ENCODE assay signal across 8 mouse cellular contexts in the genomic region with DNA sequence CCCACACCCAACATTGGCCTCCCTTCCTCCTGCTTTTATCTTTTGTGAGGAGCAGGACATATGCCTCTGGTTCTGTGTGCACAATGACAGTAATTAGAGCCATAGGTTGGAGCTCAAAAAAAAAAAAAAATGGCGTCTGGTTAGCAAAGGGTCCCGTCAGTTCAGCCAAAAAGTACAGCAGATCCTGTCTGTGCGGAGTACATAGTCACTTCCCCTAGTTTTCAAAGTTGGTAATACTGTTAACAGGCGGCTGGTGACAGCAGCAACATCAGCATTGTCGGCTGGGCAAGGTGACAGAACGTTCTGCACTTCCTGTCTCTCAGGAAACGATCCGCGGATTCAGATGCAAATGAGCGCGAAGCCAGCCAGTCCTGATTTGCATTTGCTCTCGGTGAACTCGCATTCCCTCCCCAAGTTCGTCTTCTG.
DNase-seq lines count a peak whose midpoint lies in the region; ATAC-seq and TF ChIP-seq lines count a peak whose summit lies in the region.

No protein-coding gene starts in this region.

- peak overlapping the region; percentile 55 for H3K4me2 ChIP-seq in liver, embryonic 11.5 days
- peak overlapping the region; percentile 38 for H3K4me2 ChIP-seq in midbrain, postnatal 0 days (ENCODE audit: low read depth, low read length, poor library complexity, severe bottlenecking)

- H3K4me1 ChIP-seq in heart, embryonic 10.5 days = peaks cover 16% of the 10 kb centered on the region
- no peaks in the 10 kb centered on the region for H3K4me1 ChIP-seq in liver, embryonic 11.5 days (replicated peaks; ENCODE audit: control insufficient read depth, insufficient read depth, low read length)
- no peaks in the 10 kb centered on the region for H3K4me1 ChIP-seq in midbrain, postnatal 0 days (ENCODE audit: insufficient read depth, low read length)

- H3K4me3 ChIP-seq in heart, embryonic 10.5 days = peak overlapping the region; percentile 51
- peak overlapping the region; percentile 31 for H3K4me3 ChIP-seq in liver, embryonic 11.5 days (ENCODE audit: low read depth, low read length)
- peak overlapping the region; percentile 19 for H3K4me3 ChIP-seq in midbrain, postnatal 0 days (ENCODE audit: low read depth, low read length)

- H3K9me3 ChIP-seq in heart, embryonic 10.5 days = no peaks in the 10 kb centered on the region
- H3K9me3 ChIP-seq in liver, embryonic 11.5 days (ENCODE audit: control insufficient read depth, low read length) = no peaks in the 10 kb centered on the region
- H3K9me3 ChIP-seq in midbrain, postnatal 0 days (ENCODE audit: low read length) = no peaks in the 10 kb centered on the region

- WGBS in heart, embryonic 10.5 days = 6% methylated on average over 14 of the region's 14 CpGs
- WGBS in liver, embryonic 11.5 days = 8% methylated on average over 14 of the region's 14 CpGs
- WGBS in midbrain, postnatal 0 days = 3% methylated on average over 14 of the region's 14 CpGs

- H3K27ac ChIP-seq in heart, embryonic 10.5 days = peak overlapping the region; percentile 75
- no peak overlapping the region for H3K27ac ChIP-seq in liver, embryonic 11.5 days (ENCODE audit: low read depth, low read length)
- H3K27ac ChIP-seq in midbrain, postnatal 0 days (ENCODE audit: low read depth, low read length) = no peak overlapping the region

- ATAC-seq in common myeloid progenitor, adult 5-6 weeks (replicated peaks; ENCODE audit: low read depth, poor library complexity, severe bottlenecking) = peak; percentile 97
- ATAC-seq in liver, embryonic 11.5 days (replicated peaks; ENCODE audit: low FRiP score) = no peak
- no peak for ATAC-seq in midbrain, postnatal 0 days (ENCODE audit: low FRiP score)

- peak; percentile 7 for DNase-seq in cerebellum, adult 11-12 months
- DNase-seq in cerebellum, adult 9-10 months = no peak
- no peak for DNase-seq in heart, embryonic 10.5 days (ENCODE audit: low spot score)
- peak; percentile 43 for DNase-seq in kidney, adult 18-20 months
- peak; percentile 35 for DNase-seq in liver, embryonic 11.5 days (ENCODE audit: low spot score)
- peak; percentile 73 for DNase-seq in midbrain, postnatal 0 days (ENCODE audit: low spot score)
- DNase-seq in telencephalon, adult 2 months (ENCODE audit: low read depth, low spot score) = peak; percentile 29

- H3K9ac ChIP-seq in liver, embryonic 11.5 days (ENCODE audit: low read depth, low read length) = no peak overlapping the region
- no peak overlapping the region for H3K9ac ChIP-seq in midbrain, postnatal 0 days (replicated peaks; ENCODE audit: low read length, poor library complexity, severe bottlenecking)

- peak; percentile 4; the same call in 1 of the 2 replicates for TF ChIP-seq CTCF in midbrain, postnatal 0 days (IDR thresholded peaks at IDR 0.05)

- H3K36me3 ChIP-seq in heart, embryonic 10.5 days = no peaks in the 10 kb centered on the region
- H3K36me3 ChIP-seq in liver, embryonic 11.5 days (ENCODE audit: control insufficient read depth, insufficient read depth, low read length) = no peaks in the 10 kb centered on the region
- no peaks in the 10 kb centered on the region for H3K36me3 ChIP-seq in midbrain, postnatal 0 days (ENCODE audit: insufficient read depth, low read length)

- no peaks in the 10 kb centered on the region for H3K27me3 ChIP-seq in heart, embryonic 10.5 days (ENCODE audit: insufficient read depth, poor library complexity, severe bottlenecking)
- no peaks in the 10 kb centered on the region for H3K27me3 ChIP-seq in liver, embryonic 11.5 days (replicated peaks; ENCODE audit: control insufficient read depth, insufficient read depth, low read length)
- H3K27me3 ChIP-seq in midbrain, postnatal 0 days (ENCODE audit: insufficient read depth, low read length) = no peaks in the 10 kb centered on the region

Comparison
In these comparisons a context has a peak if more than half of its experiments do, and no peak if none do; other contexts are left out.
1. DNase-seq: peak in cerebellum, adult 11-12 months (single experiment), kidney, adult 18-20 months (single experiment), liver, embryonic 11.5 days (single experiment), midbrain, postnatal 0 days (single experiment) and telencephalon, adult 2 months (single experiment); none in cerebellum, adult 9-10 months (single experiment) and heart, embryonic 10.5 days (single experiment).
2. Peak in every context shown above with its lines, with median percentiles within 50 percentile points of each other: H3K4me3 ChIP-seq.